Mouse (Mus musculus): ENCODE results near the gene Rtkn.

Rtkn gene

GRCm38 (mm10) chr6:83180605-83181004 lies 45.3 kb downstream of the Rtkn start:
- DNase-seq = no peak

- no peak for DNase-seq
Measured at GRCm38 (mm10) chr6:83184858-83185435, 49.7 kb downstream of the Rtkn start.

GRCm38 (mm10) chr6:83185895-83186861 lies 50.9 kb downstream of the Rtkn start:
- peak; percentile 33 for DNase-seq

- no peak for DNase-seq
Measured at GRCm38 (mm10) chr6:83186946-83187345, 51.7 kb downstream of the Rtkn start.

GRCm38 (mm10) chr6:83193571-83193970 lies 58.3 kb downstream of the Rtkn start:
- DNase-seq = no peak

GRCm38 (mm10) chr6:83197345-83198004 lies 62.2 kb downstream of the Rtkn start:
- peak; percentile 63 for DNase-seq
